Mouse (Mus musculus) kidney, embryonic 14.5 days (tissue): Measurements from ENCODE around the gene Tcte2. TPM values are rescaled to one million over a fixed set of nuclear protein-coding genes. Genes with fewer than 3 reads are reported as not detected.

Experiments used
- ATAC-seq: fragments of 200-750 bp; cut with Nextera tagmentation; 2 replicates; pipeline ENCODE4 v1.8.0; 2017; ENCODE audit warnings: moderate number of reproducible peaks, mild to moderate bottlenecking, moderate TSS enrichment, moderate library complexity; ENCODE audit not compliant: low FRiP score, low TSS enrichment
- H3K27ac ChIP-seq: fragments of 300-500 bp; sonication (generic); 2 replicates; pipeline ENCODE4 v1.5.1; 2014; ENCODE audit warnings: low read depth, mild to moderate bottlenecking, low read length, moderate library complexity, mixed read lengths
- H3K27me3 ChIP-seq: fragments of 300-500 bp; sonication (generic); 2 replicates; pipeline ENCODE4 v1.6.1; 2014; ENCODE audit warnings: mild to moderate bottlenecking, low read length; ENCODE audit not compliant: control insufficient read depth, insufficient read depth
- H3K36me3 ChIP-seq: fragments of 300-500 bp; sonication (generic); 2 replicates; pipeline ENCODE4 v1.6.1; 2014; ENCODE audit warnings: low read length, mixed read lengths; ENCODE audit not compliant: control insufficient read depth, insufficient read depth
- H3K4me1 ChIP-seq: fragments of 300-500 bp; sonication (generic); 2 replicates; pipeline ENCODE4 v1.6.1; 2014; ENCODE audit warnings: low read length, mixed read lengths; ENCODE audit not compliant: control insufficient read depth, insufficient read depth
- H3K4me2 ChIP-seq: fragments of 300-500 bp; sonication (generic); replicated peaks from 2 replicates; pipeline ENCODE4 v1.6.1; 2014; ENCODE audit warnings: low read depth, mild to moderate bottlenecking, low read length
- H3K4me3 ChIP-seq: fragments of 300-500 bp; sonication (generic); 2 replicates; pipeline ENCODE4 v1.5.1; 2014; ENCODE audit warnings: mild to moderate bottlenecking, low read length
- H3K9ac ChIP-seq: fragments of 300-500 bp; sonication (generic); 2 replicates; pipeline ENCODE4 v1.6.1; 2014; ENCODE audit warnings: low read depth, mild to moderate bottlenecking, low read length, moderate library complexity
- H3K9me3 ChIP-seq: fragments of 300-500 bp; sonication (generic); 2 replicates; pipeline ENCODE4 v1.6.1; 2016; ENCODE audit warnings: low read length; ENCODE audit not compliant: control insufficient read depth
- WGBS: fragments of 180-500 bp; shearing (Covaris S2); extraction: QIAGEN DNeasy Blood & Tissue Kit; methylation state at CpG from one replicate; pipeline ENCODE4 v1.1.7; 2014; 5-methylcytosine and 5-hydroxymethylcytosine counted together
- polyA plus RNA-seq: library from polyadenylated mRNA; unstranded; fragments of >200 nt; fragmentation: Nextera tagmentation; extraction: Ambion mirVana; gene quantifications from 2 replicates; pipeline ENCODE4 v1.2.1, GENCODE M21; 2014

Tcte2 gene
- polyA plus RNA-seq, 1 experiment from 2014 or later: 3.4 TPM

- Histone ChIP-seq H3K27ac (peak overlapping the region; percentile 18), H3K4me2 (no peak overlapping the region), H3K9me3 (no peaks in the 10 kb centered on the region), H3K27me3 (no peaks in the 10 kb centered on the region), H3K36me3 (no peaks in the 10 kb centered on the region), H3K9ac (no peak overlapping the region), H3K4me1 (peaks cover 32% of the 10 kb centered on the region), H3K4me3 (no peak overlapping the region)
- WGBS: 41% methylated on average over 7 of the region's 7 CpGs
- no peak for ATAC-seq
These were observed 18.5 kb downstream of the Tcte2 start for GRCm38 (mm10) chr17:13742941-13743708.

- no peak overlapping the region for H3K4me2 ChIP-seq
- no peak overlapping the region for H3K4me3 ChIP-seq
- H3K4me1 ChIP-seq: peaks cover 32% of the 10 kb centered on the region
- H3K27ac ChIP-seq: no peak overlapping the region
- H3K36me3 ChIP-seq: no peaks in the 10 kb centered on the region
- peak; percentile 42; the same call in 1 of the 2 replicates for ATAC-seq
- H3K9me3 ChIP-seq: no peaks in the 10 kb centered on the region
- H3K9ac ChIP-seq: no peak overlapping the region
- WGBS: 27% methylated on average over 2 of the region's 2 CpGs
- no peaks in the 10 kb centered on the region for H3K27me3 ChIP-seq
These were observed 19.3 kb downstream of the Tcte2 start for GRCm38 (mm10) chr17:13742334-13742733.

GRCm38 (mm10) chr17:13741611-13742010, 20.0 kb downstream of the Tcte2 start:
- 84% methylated on average over 7 of the region's 7 CpGs for WGBS
- Histone ChIP-seq H3K27me3 (no peaks in the 10 kb centered on the region), H3K4me2 (no peak overlapping the region), H3K9ac (no peak overlapping the region), H3K36me3 (no peaks in the 10 kb centered on the region), H3K9me3 (no peaks in the 10 kb centered on the region), H3K4me1 (peaks cover 32% of the 10 kb centered on the region), H3K4me3 (no peak overlapping the region), H3K27ac (no peak overlapping the region)
- ATAC-seq: no peak

- H3K9ac ChIP-seq: no peak overlapping the region
- WGBS: 35% methylated on average over 2 of the region's 2 CpGs
- peaks cover 32% of the 10 kb centered on the region for H3K4me1 ChIP-seq
- H3K4me3 ChIP-seq: no peak overlapping the region
- H3K27me3 ChIP-seq: no peaks in the 10 kb centered on the region
- no peak overlapping the region for H3K4me2 ChIP-seq
- no peak for ATAC-seq
- no peaks in the 10 kb centered on the region for H3K36me3 ChIP-seq
- no peak overlapping the region for H3K27ac ChIP-seq
- no peaks in the 10 kb centered on the region for H3K9me3 ChIP-seq
These were observed 20.8 kb downstream of the Tcte2 start for GRCm38 (mm10) chr17:13740796-13741195.

GRCm38 (mm10) chr17:13739981-13740380, 21.6 kb downstream of the Tcte2 start:
- no peaks in the 10 kb centered on the region for H3K27me3 ChIP-seq
- peaks cover 30% of the 10 kb centered on the region for H3K4me1 ChIP-seq
- no peaks in the 10 kb centered on the region for H3K9me3 ChIP-seq
- WGBS: 79% methylated on average over 5 of the region's 5 CpGs
- no peaks in the 10 kb centered on the region for H3K36me3 ChIP-seq
- no peak overlapping the region for H3K9ac ChIP-seq
- H3K4me2 ChIP-seq: no peak overlapping the region
- H3K27ac ChIP-seq: no peak overlapping the region
- H3K4me3 ChIP-seq: no peak overlapping the region
- ATAC-seq: no peak

- Histone ChIP-seq H3K9ac (no peak overlapping the region), H3K4me3 (no peak overlapping the region), H3K36me3 (no peaks in the 10 kb centered on the region), H3K27ac (no peak overlapping the region), H3K4me2 (no peak overlapping the region), H3K27me3 (no peaks in the 10 kb centered on the region), H3K9me3 (no peaks in the 10 kb centered on the region), H3K4me1 (peaks cover 20% of the 10 kb centered on the region)
- ATAC-seq: no peak
- 89% methylated on average over 2 of the region's 2 CpGs for WGBS
These were observed 22.7 kb downstream of the Tcte2 start for GRCm38 (mm10) chr17:13738916-13739315.

- WGBS: 55% methylated on average over 7 of the region's 7 CpGs
- Histone ChIP-seq H3K9ac (no peak overlapping the region), H3K36me3 (no peaks in the 10 kb centered on the region), H3K27me3 (no peaks in the 10 kb centered on the region), H3K27ac (no peak overlapping the region), H3K9me3 (no peaks in the 10 kb centered on the region), H3K4me1 (peaks cover 13% of the 10 kb centered on the region), H3K4me3 (no peak overlapping the region), H3K4me2 (no peak overlapping the region)
- ATAC-seq: no peak
These were observed 23.4 kb downstream of the Tcte2 start for GRCm38 (mm10) chr17:13738121-13738776.

GRCm38 (mm10) chr17:13737336-13737735, 24.3 kb downstream of the Tcte2 start:
- no peak overlapping the region for H3K4me3 ChIP-seq
- H3K9ac ChIP-seq: no peak overlapping the region
- ATAC-seq: no peak
- peaks cover 7% of the 10 kb centered on the region for H3K4me1 ChIP-seq
- no peaks in the 10 kb centered on the region for H3K36me3 ChIP-seq
- no peaks in the 10 kb centered on the region for H3K27me3 ChIP-seq
- no peaks in the 10 kb centered on the region for H3K9me3 ChIP-seq
- no peak overlapping the region for H3K27ac ChIP-seq
- 56% methylated on average over 6 of the region's 6 CpGs for WGBS
- no peak overlapping the region for H3K4me2 ChIP-seq

- no peaks in the 10 kb centered on the region for H3K36me3 ChIP-seq
- H3K4me3 ChIP-seq: no peak overlapping the region
- no peak for ATAC-seq
- H3K27me3 ChIP-seq: no peaks in the 10 kb centered on the region
- no peaks in the 10 kb centered on the region for H3K9me3 ChIP-seq
- no peak overlapping the region for H3K27ac ChIP-seq
- H3K4me2 ChIP-seq: no peak overlapping the region
- no peaks in the 10 kb centered on the region; the same call in 1 of the 2 replicates for H3K4me1 ChIP-seq
- H3K9ac ChIP-seq: no peak overlapping the region
- 72% methylated on average over 8 of the region's 8 CpGs for WGBS
These were observed 25.8 kb downstream of the Tcte2 start for GRCm38 (mm10) chr17:13735803-13736282.
